Mouse (Mus musculus) CH12.LX (cell line): ENCODE measurements around the gene Actr3. TPM values are rescaled to one million over a fixed set of nuclear protein-coding genes. Genes with fewer than 3 reads are reported as not detected.

ENCODE experiments used
- DNase-seq: peaks from one replicate; pipeline ENCODE4 v3.0.0-alpha.2; 2013; ENCODE audit errors: extremely low read depth
- H3K27ac ChIP-seq: 2 replicates; pipeline ENCODE4 v1.5.1; 2012; ENCODE audit warnings: low read depth, mild to moderate bottlenecking, control low read depth, moderate library complexity; ENCODE audit not compliant: insufficient read depth
- H3K27me3 ChIP-seq: replicated peaks from 2 replicates; pipeline ENCODE3; 2012; ENCODE audit warnings: inconsistent platforms
- H3K36me3 ChIP-seq, 2 experiments: replicated peaks in 1 of 2; 2 replicates each; pipeline versions ENCODE3 to v1.6.1; 2012; ENCODE audit warnings: inconsistent platforms in 1 of 2, low read length in 1 of 2, mild to moderate bottlenecking in 1 of 2, mixed read lengths in 1 of 2, moderate library complexity in 1 of 2; ENCODE audit not compliant: control insufficient read depth in 1 of 2, insufficient read depth in 1 of 2
- H3K4me1 ChIP-seq, 2 experiments: 2 replicates each; pipeline ENCODE4 v1.6.1; 2012; ENCODE audit warnings: inconsistent platforms in 1 of 2, moderate library complexity in 1 of 2; ENCODE audit not compliant: insufficient read depth in 2 of 2, control insufficient read depth in 1 of 2
- H3K4me2 ChIP-seq: 2 replicates; pipeline ENCODE4 v1.6.1; 2012; ENCODE audit warnings: low read depth, mild to moderate bottlenecking, control low read depth; ENCODE audit not compliant: poor library complexity, insufficient read depth, severe bottlenecking
- H3K4me3 ChIP-seq, 3 experiments: fragments of 150-350 bp in 1 of 3; sonication (generic) in 1 of 3; replicated peaks in 1 of 3; 2 replicates each; pipeline versions ENCODE3 to v1.5.1; 2011 to 2012; ENCODE audit warnings: low read depth in 2 of 3, low read length in 2 of 3, mild to moderate bottlenecking in 2 of 3, moderate library complexity in 2 of 3, control low read depth in 1 of 3, improper control_type of control experiment in 1 of 3, inconsistent platforms in 1 of 3, mixed read lengths in 1 of 3; ENCODE audit not compliant: poor library complexity in 1 of 3
- H3K79me2 ChIP-seq: replicated peaks from 2 replicates; pipeline ENCODE4 v1.6.1; 2012; ENCODE audit warnings: mild to moderate bottlenecking, moderate library complexity; ENCODE audit not compliant: control insufficient read depth, poor library complexity, insufficient read depth, severe bottlenecking; ENCODE audit errors: extremely low read depth
- H3K9ac ChIP-seq: 2 replicates; pipeline ENCODE4 v1.6.1; 2012; ENCODE audit warnings: low read depth, mild to moderate bottlenecking, control low read depth, moderate library complexity; ENCODE audit not compliant: insufficient read depth
- H3K9me3 ChIP-seq: replicated peaks from 2 replicates; pipeline ENCODE3; 2012; ENCODE audit warnings: low read length, inconsistent platforms, mixed read lengths
- BHLHE40 ChIP-seq: IDR thresholded peaks from 2 replicates; pipeline ENCODE4 v1.6.1; 2011; ENCODE audit warnings: mild to moderate bottlenecking, low read depth, low read length, improper control_type of control experiment
- CHD2 ChIP-seq: IDR thresholded peaks from 2 replicates; pipeline ENCODE4 v1.6.1; 2011; ENCODE audit warnings: low read length, improper control_type of control experiment
- CTCF ChIP-seq, 2 experiments: IDR thresholded peaks in 1 of 2; conservative IDR thresholded peaks in 1 of 2; 2 replicates each; pipeline ENCODE4 v1.5.1; 2011 to 2012; ENCODE audit warnings: low read depth in 2 of 2, low read length in 2 of 2, improper control_type of control experiment in 1 of 2, inconsistent platforms in 1 of 2, mild to moderate bottlenecking in 1 of 2, moderate library complexity in 1 of 2
- ELF1 ChIP-seq: IDR thresholded peaks from 2 replicates; pipeline ENCODE4 v1.6.1; 2014; ENCODE audit warnings: low read depth, mild to moderate bottlenecking, inconsistent platforms, low read length, improper control_type of control experiment
- GABPA ChIP-seq: IDR thresholded peaks from 2 replicates; pipeline ENCODE4 v1.6.1; 2012; ENCODE audit warnings: low read depth, low read length, improper control_type of control experiment, inconsistent platforms; ENCODE audit not compliant: insufficient replicate concordance
- HCFC1 ChIP-seq: IDR thresholded peaks from 2 replicates; pipeline ENCODE4 v1.6.1; 2012; ENCODE audit warnings: low read depth, mild to moderate bottlenecking, inconsistent platforms, low read length, improper control_type of control experiment
- IRF4 ChIP-seq: IDR thresholded peaks from 2 replicates; pipeline ENCODE4 v1.6.1; 2014; ENCODE audit warnings: low read depth, mild to moderate bottlenecking, inconsistent platforms, low read length, improper control_type of control experiment
- JUND ChIP-seq: conservative IDR thresholded peaks from 2 replicates; pipeline ENCODE4 v1.6.1; 2011; ENCODE audit warnings: low read depth, low read length, improper control_type of control experiment
- MAX ChIP-seq: IDR thresholded peaks from 2 replicates; pipeline ENCODE4 v1.6.1; 2011; ENCODE audit warnings: low read length, improper control_type of control experiment
- MAZ ChIP-seq: IDR thresholded peaks from 2 replicates; pipeline ENCODE4 v1.6.1; 2012; ENCODE audit warnings: low read depth, mild to moderate bottlenecking, inconsistent platforms, low read length, improper control_type of control experiment, moderate library complexity
- MXI1 ChIP-seq: IDR thresholded peaks from 2 replicates; pipeline ENCODE4 v1.6.1; 2011; ENCODE audit warnings: mild to moderate bottlenecking, low read depth, low read length, improper control_type of control experiment
- MYC ChIP-seq: IDR thresholded peaks from 2 replicates; pipeline ENCODE4 v1.6.1; 2011; ENCODE audit warnings: low read depth, mild to moderate bottlenecking, improper control_type of control experiment, low read length
- NELFE ChIP-seq: IDR thresholded peaks from 2 replicates; pipeline ENCODE4 v1.6.1; 2011; ENCODE audit warnings: low read depth, low read length, improper control_type of control experiment
- NRF1 ChIP-seq: IDR thresholded peaks from 2 replicates; pipeline ENCODE4 v1.6.1; 2014; ENCODE audit warnings: low read depth, mild to moderate bottlenecking, inconsistent platforms, low read length, improper control_type of control experiment, moderate library complexity
- PAX5 ChIP-seq: IDR thresholded peaks from 2 replicates; pipeline ENCODE4 v1.6.1; 2012; ENCODE audit warnings: low read length, inconsistent platforms, mixed read lengths
- POLR2AphosphoS2 ChIP-seq: IDR thresholded peaks from 2 replicates; pipeline ENCODE4 v1.6.1; 2011; ENCODE audit warnings: low read depth, low read length, improper control_type of control experiment
- RAD21 ChIP-seq: IDR thresholded peaks from 2 replicates; pipeline ENCODE4 v1.6.1; 2011; ENCODE audit warnings: low read depth, mild to moderate bottlenecking, low read length, improper control_type of control experiment, moderate library complexity
- SMC3 ChIP-seq: IDR thresholded peaks from 2 replicates; pipeline ENCODE4 v1.6.1; 2011; ENCODE audit warnings: low read depth, low read length, improper control_type of control experiment
- UBTF ChIP-seq: IDR thresholded peaks from 2 replicates; pipeline ENCODE4 v1.6.1; 2012; ENCODE audit warnings: low read depth, mild to moderate bottlenecking, inconsistent platforms, low read length, improper control_type of control experiment, moderate library complexity
- USF1 ChIP-seq: IDR thresholded peaks from 2 replicates; pipeline ENCODE4 v1.6.1; 2014; ENCODE audit warnings: low read depth, mild to moderate bottlenecking, inconsistent platforms, low read length, improper control_type of control experiment
- USF2 ChIP-seq: conservative IDR thresholded peaks from 2 replicates; pipeline ENCODE4 v1.6.1; 2011; ENCODE audit warnings: low read depth, low read length, improper control_type of control experiment
- ZC3H11A ChIP-seq: IDR thresholded peaks from 2 replicates; pipeline ENCODE4 v1.6.1; 2012; ENCODE audit warnings: low read depth, mild to moderate bottlenecking, inconsistent platforms, low read length, improper control_type of control experiment
- ZKSCAN1 ChIP-seq: IDR thresholded peaks from 2 replicates; pipeline ENCODE4 v1.6.1; 2012; ENCODE audit warnings: low read depth, inconsistent platforms, low read length, improper control_type of control experiment, borderline replicate concordance
- ZMIZ1 ChIP-seq: IDR thresholded peaks from 2 replicates; pipeline ENCODE4 v1.6.1; 2012; ENCODE audit warnings: low read depth, mild to moderate bottlenecking, inconsistent platforms, low read length, improper control_type of control experiment
- dilution Hi-C: fragments of 300-500 bp; cut with MboI; formaldehyde crosslinking; loops from 2 replicates; pipeline ENCODE4 v1.14.3; 2020; ENCODE audit warnings: low sequenced_read_pairs; ENCODE audit not compliant: extremely low pct_unique_long_range_greater_than_20kb, extremely low pct_ligation_motif_present
- in situ Hi-C: fragments of 300-500 bp; cut with MboI; formaldehyde crosslinking; loops from 3 replicates; pipeline ENCODE4 v1.14.3; 2019; ENCODE audit warnings: low sequenced_read_pairs, low pct_ligation_motif_present, low pct_unique_long_range_greater_than_20kb, mixed read lengths
- polyA plus RNA-seq: library from polyadenylated mRNA; unstranded; fragments of >175 nt; gene quantifications from 2 replicates; pipeline ENCODE4 v1.2.1, GENCODE M21; 2012; ENCODE audit warnings: low read depth; ENCODE audit not compliant: insufficient read length
- total RNA-seq, 2 experiments: library from RNA; depleted of rRNA; stranded (reverse); fragments of 300-350 nt in 1 of 2; fragments of >200 nt in 1 of 2; gene quantifications; 2 replicates each; pipeline ENCODE4 v1.2.3; 2012 to 2014

The Actr3 gene
- total and polyA plus RNA-seq, 3 experiments: 176 to 513 (median 374) TPM

DNA sequence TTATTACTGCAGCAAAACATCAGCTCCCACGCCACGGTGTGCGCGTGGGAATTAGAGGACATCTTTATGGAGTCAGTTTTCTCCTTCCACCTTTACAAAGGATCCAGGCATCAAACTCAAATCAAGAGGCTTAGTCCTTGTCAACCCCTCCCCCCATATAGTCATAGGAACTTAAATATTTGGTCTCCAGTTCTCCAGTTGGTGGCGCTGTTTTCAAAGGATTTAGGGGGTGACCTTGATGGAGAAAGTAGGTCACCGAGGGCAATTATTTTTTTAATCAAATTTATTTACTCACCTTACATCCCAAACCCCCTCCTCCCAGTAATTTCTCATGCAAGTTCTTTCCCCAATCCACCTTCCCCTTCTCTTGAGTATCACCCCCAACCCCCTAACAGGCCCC lies 52.9 kb downstream of the Actr3 start:
- in situ Hi-C loops (no loop called here), dilution Hi-C loops (no loop called here)
- H3K27me3 ChIP-seq: no peaks in the 10 kb centered on the region
- H3K4me3 ChIP-seq: no peak overlapping the region
- H3K9me3 ChIP-seq: no peaks in the 10 kb centered on the region
- TF ChIP-seq ZMIZ1 (no peak), RAD21 (peak; percentile 74), USF1 (no peak), SMC3 (peak; percentile 57), CTCF (conservative IDR thresholded peaks at IDR 0.05 in 1 of 2, IDR thresholded peaks at IDR 0.05 in 1 of 2; ENCODE audit: low read depth in 2 of 2, low read length in 2 of 2) (peak; percentile 15 to 67; a peak in 2 of 4 replicates)
- peak; percentile 58 for DNase-seq
- no peak overlapping the region for H3K9ac ChIP-seq
- H3K4me1 ChIP-seq: no peaks in the 10 kb centered on the region
- H3K79me2 ChIP-seq: no peaks in the 10 kb centered on the region
- H3K36me3 ChIP-seq: no peaks in the 10 kb centered on the region
- no peak overlapping the region for H3K27ac ChIP-seq
- no peak overlapping the region for H3K4me2 ChIP-seq

DNA sequence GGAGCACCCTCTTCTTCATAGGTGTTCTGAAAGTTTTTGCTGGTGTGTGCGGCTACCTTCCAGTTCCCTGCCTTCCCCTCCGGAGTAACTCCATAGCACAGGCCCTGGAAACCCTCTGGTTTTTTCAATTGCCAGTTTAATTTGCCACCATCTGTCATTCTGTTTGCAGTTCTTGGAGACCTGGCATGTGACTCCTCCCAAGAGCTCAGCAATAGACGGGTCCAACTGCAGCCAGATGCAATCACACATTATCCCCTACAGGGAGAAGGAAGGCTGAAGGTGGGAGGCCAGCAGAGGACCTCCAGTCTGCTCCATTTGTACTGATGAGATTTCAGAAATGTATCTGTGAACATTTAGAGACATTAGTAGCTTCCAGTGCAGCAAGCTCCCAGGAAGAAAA lies 56.6 kb downstream of the Actr3 start:
- in situ Hi-C loops (loop anchor here (10.0 kb wide), 1 partner anchor 196 kb away; no protein-coding TSS in a partner anchor), dilution Hi-C loops (no loop called here)
- Histone ChIP-seq H3K27me3 (no peaks in the 10 kb centered on the region), H3K36me3 (no peaks in the 10 kb centered on the region), H3K4me2 (no peak overlapping the region), H3K9ac (no peak overlapping the region), H3K27ac (no peak overlapping the region), H3K9me3 (peaks cover 7% of the 10 kb centered on the region), H3K4me3 (no peak overlapping the region), H3K79me2 (no peaks in the 10 kb centered on the region), H3K4me1 (no peaks in the 10 kb centered on the region)
- TF ChIP-seq ELF1 (no peak), ZC3H11A (no peak), JUND (no peak), PAX5 (no peak), POLR2AphosphoS2 (no peak), ZKSCAN1 (no peak), HCFC1 (no peak), ZMIZ1 (no peak), MXI1 (no peak), IRF4 (no peak)
- DNase-seq: no peak

DNA sequence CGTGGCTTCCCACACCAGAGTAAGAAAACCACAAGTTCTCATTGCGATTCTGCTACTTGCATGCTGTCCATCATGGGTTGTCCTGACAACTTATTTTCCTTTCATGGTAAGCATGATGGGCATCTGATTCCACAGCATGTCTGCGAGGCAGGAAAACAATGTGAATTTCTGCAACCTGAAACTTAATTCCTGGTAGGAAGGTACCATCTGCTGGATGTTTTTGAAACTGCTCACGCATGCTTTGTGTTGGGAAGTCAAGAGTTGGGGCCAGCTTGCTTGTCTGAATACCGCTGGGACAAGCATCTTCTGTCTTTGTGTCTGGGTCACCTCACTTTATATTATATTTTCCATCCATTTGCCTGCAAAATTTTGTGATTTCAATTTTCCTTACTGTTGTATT lies 62.7 kb downstream of the Actr3 start:
- DNase-seq: no peak
- Histone ChIP-seq H3K4me3 (no peak overlapping the region), H3K9me3 (peaks cover 7% of the 10 kb centered on the region), H3K27ac (no peak overlapping the region), H3K27me3 (no peaks in the 10 kb centered on the region), H3K36me3 (no peaks in the 10 kb centered on the region), H3K4me2 (no peak overlapping the region), H3K9ac (no peak overlapping the region), H3K79me2 (no peaks in the 10 kb centered on the region), H3K4me1 (no peaks in the 10 kb centered on the region)
- TF ChIP-seq ZKSCAN1 (no peak), RAD21 (no peak), USF2 (no peak), NELFE (no peak), SMC3 (no peak), PAX5 (no peak), ZC3H11A (no peak), NRF1 (no peak), GABPA (no peak), ZMIZ1 (no peak), BHLHE40 (no peak), MAX (no peak), JUND (no peak), MAZ (no peak), UBTF (no peak), USF1 (no peak), MYC (no peak), CHD2 (no peak), MXI1 (no peak)
- in situ Hi-C loops (loop anchor here (10.0 kb wide), 1 partner anchor 202 kb away; no protein-coding TSS in a partner anchor), dilution Hi-C loops (no loop called here)
